Mouse (Mus musculus): Measurements from ENCODE around the gene Lrrc8a.

The Lrrc8a gene

GRCm38 (mm10) chr2:30239777-30240176 lies 2.3 kb downstream of the Lrrc8a start:
- no peak for DNase-seq (ENCODE audit: low read depth)

- no peak for DNase-seq (ENCODE audit: low read depth)
Measured at GRCm38 (mm10) chr2:30240267-30240666, 2.8 kb downstream of the Lrrc8a start, which contains the start of gene Gm28035. Gene Gm28035, plus strand, starts transcription at chr2:30240567.

- no peak for DNase-seq (ENCODE audit: low read depth)
Measured at GRCm38 (mm10) chr2:30242509-30242908, 5.0 kb downstream of the Lrrc8a start.

- DNase-seq (ENCODE audit: low read depth), result no peak
Measured at GRCm38 (mm10) chr2:30243391-30243790, 5.9 kb downstream of the Lrrc8a start.

- no peak for DNase-seq (ENCODE audit: low read depth)
Measured at GRCm38 (mm10) chr2:30244595-30245178, 7.2 kb downstream of the Lrrc8a start.

- no peak for DNase-seq (ENCODE audit: low read depth)
Measured at GRCm38 (mm10) chr2:30247036-30247435, 9.5 kb downstream of the Lrrc8a start.

GRCm38 (mm10) chr2:30247681-30248080 lies 10.2 kb downstream of the Lrrc8a start:
- DNase-seq (ENCODE audit: low read depth), result no peak

GRCm38 (mm10) chr2:30249182-30249581 lies 11.7 kb downstream of the Lrrc8a start:
- DNase-seq (ENCODE audit: low read depth), result no peak

GRCm38 (mm10) chr2:30250166-30251128 lies 12.9 kb downstream of the Lrrc8a start:
- DNase-seq (ENCODE audit: low read depth), result no peak

GRCm38 (mm10) chr2:30251417-30252104 lies 14.0 kb downstream of the Lrrc8a start:
- peak; percentile 94 for DNase-seq (ENCODE audit: low read depth)

- DNase-seq (ENCODE audit: low read depth), result no peak
Measured at GRCm38 (mm10) chr2:30252521-30252920, 15.0 kb downstream of the Lrrc8a start.

GRCm38 (mm10) chr2:30253809-30254208 lies 16.3 kb downstream of the Lrrc8a start:
- peak; percentile 66 for DNase-seq (ENCODE audit: low read depth)

GRCm38 (mm10) chr2:30255631-30256395 lies 18.3 kb downstream of the Lrrc8a start:
- DNase-seq (ENCODE audit: low read depth), result no peak

- DNase-seq (ENCODE audit: low read depth), result no peak
Measured at GRCm38 (mm10) chr2:30256616-30257350, 19.3 kb downstream of the Lrrc8a start.

- peak; percentile 54 for DNase-seq (ENCODE audit: low read depth)
Measured at GRCm38 (mm10) chr2:30257699-30258460, 20.4 kb downstream of the Lrrc8a start.

- DNase-seq (ENCODE audit: low read depth), result peak; percentile 44
Measured at GRCm38 (mm10) chr2:30258600-30258999, 21.1 kb downstream of the Lrrc8a start.

GRCm38 (mm10) chr2:30259131-30260064 lies 21.9 kb downstream of the Lrrc8a start:
- DNase-seq (ENCODE audit: low read depth), result no peak

- DNase-seq (ENCODE audit: low read depth), result peak; percentile 48
Measured at GRCm38 (mm10) chr2:30261064-30261736, 23.7 kb downstream of the Lrrc8a start.

All from induced T-regulatory cell, adult 2 months (primary cell).